Mouse (Mus musculus): ENCODE measurements at regions not wholly inside any gene's neighbourhood (a gene's known extent, or its start where the extent isn't known, plus 50 kb on each side); places are given as distances from the start of the nearest gene placed in this dataset.

DNA sequence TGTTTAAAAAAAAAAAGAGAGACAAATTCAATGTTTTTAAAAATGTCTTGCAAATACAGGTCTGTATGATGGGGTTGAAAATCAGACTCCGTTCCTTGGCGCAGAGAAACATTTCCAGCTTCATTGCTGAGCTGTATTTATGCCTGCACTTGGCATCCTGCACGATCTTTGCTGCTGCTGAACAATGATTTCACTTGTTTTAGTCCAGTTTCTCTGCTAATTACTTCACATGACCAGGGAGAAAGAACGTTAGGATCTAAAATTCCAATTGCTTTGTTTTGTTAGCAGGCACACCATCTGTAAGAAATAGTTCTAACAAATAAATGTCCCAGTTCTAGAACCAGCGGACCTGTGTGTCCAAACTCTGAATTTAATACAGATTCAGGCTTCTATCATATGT lies 82.7 kb upstream of the Itprid2 start:
- Histone ChIP-seq H3K27me3 (ENCODE audit: insufficient read depth, low read length) (peaks cover 14% of the 10 kb centered on the region), H3K4me3 (ENCODE audit: low read depth, low read length) (no peak overlapping the region), H3K36me3 (replicated peaks) (no peaks in the 10 kb centered on the region), H3K4me1 (ENCODE audit: insufficient read depth, low read depth, low read length) (no peaks in the 10 kb centered on the region), H3K9me3 (replicated peaks) (no peaks in the 10 kb centered on the region)
- ATAC-seq (ENCODE audit: extremely low read depth, insufficient number of reproducible peaks, low FRiP score, poor library complexity, severe bottlenecking) (no peak), DNase-seq (ENCODE audit: low spot score) (no peak)
- no peak for TF ChIP-seq TAL1 (conservative IDR thresholded peaks at IDR 0.05; ENCODE audit: low read depth, low read length)
- TF ChIP-seq CTCF (IDR thresholded peaks at IDR 0.05; ENCODE audit: low read depth, low read length) = no peak
- TF ChIP-seq GATA2 (IDR thresholded peaks at IDR 0.05; ENCODE audit: borderline replicate concordance, low read depth, low read length) = no peak

- DNase-seq (ENCODE audit: low spot score) (no peak), ATAC-seq (ENCODE audit: extremely low read depth, insufficient number of reproducible peaks, low FRiP score, poor library complexity, severe bottlenecking) (no peak)
- Histone ChIP-seq H3K36me3 (replicated peaks) (no peaks in the 10 kb centered on the region), H3K9me3 (replicated peaks) (no peaks in the 10 kb centered on the region), H3K4me3 (ENCODE audit: low read depth, low read length) (no peak overlapping the region), H3K27me3 (ENCODE audit: insufficient read depth, low read length) (peaks cover 5% of the 10 kb centered on the region; the same call in 1 of the 2 replicates), H3K4me1 (ENCODE audit: insufficient read depth, low read depth, low read length) (no peaks in the 10 kb centered on the region)
- TF ChIP-seq CTCF (IDR thresholded peaks at IDR 0.05; ENCODE audit: low read depth, low read length) (no peak), GATA2 (IDR thresholded peaks at IDR 0.05; ENCODE audit: borderline replicate concordance, low read depth, low read length) (no peak), TAL1 (conservative IDR thresholded peaks at IDR 0.05; ENCODE audit: low read depth, low read length) (no peak), GATA1 (IDR thresholded peaks at IDR 0.05; ENCODE audit: borderline replicate concordance, low read length) (no peak), POLR2AphosphoS5 (IDR thresholded peaks at IDR 0.05; ENCODE audit: insufficient replicate concordance, low read depth, low read length) (no peak)
These were observed 79.8 kb upstream of the Itprid2 start for GRCm38 (mm10) chr2:79555395-79555794.

GRCm38 (mm10) chr2:79557361-79557760 lies 77.8 kb upstream of the Itprid2 start:
- Histone ChIP-seq H3K4me3 (ENCODE audit: low read depth, low read length) (no peak overlapping the region), H3K36me3 (replicated peaks) (no peaks in the 10 kb centered on the region), H3K27me3 (ENCODE audit: insufficient read depth, low read length) (0 out of 2 replicates have a peak, but pooled peaks cover 2% of the 10 kb centered on the region), H3K4me1 (ENCODE audit: insufficient read depth, low read depth, low read length) (no peaks in the 10 kb centered on the region), H3K9me3 (replicated peaks) (no peaks in the 10 kb centered on the region)
- ATAC-seq (ENCODE audit: extremely low read depth, insufficient number of reproducible peaks, low FRiP score, poor library complexity, severe bottlenecking) = no peak
- DNase-seq (ENCODE audit: low spot score) = no peak
- TF ChIP-seq GATA2 (IDR thresholded peaks at IDR 0.05; ENCODE audit: borderline replicate concordance, low read depth, low read length) = no peak
- no peak for TF ChIP-seq CTCF (IDR thresholded peaks at IDR 0.05; ENCODE audit: low read depth, low read length)
- no peak for TF ChIP-seq GATA1 (IDR thresholded peaks at IDR 0.05; ENCODE audit: borderline replicate concordance, low read length)
- no peak for TF ChIP-seq POLR2AphosphoS5 (IDR thresholded peaks at IDR 0.05; ENCODE audit: insufficient replicate concordance, low read depth, low read length)
- no peak for TF ChIP-seq TAL1 (conservative IDR thresholded peaks at IDR 0.05; ENCODE audit: low read depth, low read length)

GRCm38 (mm10) chr2:79566280-79566933 lies 68.7 kb upstream of the Itprid2 start:
- TF ChIP-seq GATA1 (IDR thresholded peaks at IDR 0.05; ENCODE audit: borderline replicate concordance, low read length) = no peak
- no peak for TF ChIP-seq TAL1 (conservative IDR thresholded peaks at IDR 0.05; ENCODE audit: low read depth, low read length)
- no peak for TF ChIP-seq GATA2 (IDR thresholded peaks at IDR 0.05; ENCODE audit: borderline replicate concordance, low read depth, low read length)
- TF ChIP-seq CTCF (IDR thresholded peaks at IDR 0.05; ENCODE audit: low read depth, low read length) = no peak
- no peak for TF ChIP-seq POLR2AphosphoS5 (IDR thresholded peaks at IDR 0.05; ENCODE audit: insufficient replicate concordance, low read depth, low read length)
- Histone ChIP-seq H3K4me1 (ENCODE audit: insufficient read depth, low read depth, low read length) (no peaks in the 10 kb centered on the region), H3K4me3 (ENCODE audit: low read depth, low read length) (no peak overlapping the region), H3K9me3 (replicated peaks) (no peaks in the 10 kb centered on the region), H3K36me3 (replicated peaks) (no peaks in the 10 kb centered on the region), H3K27me3 (ENCODE audit: insufficient read depth, low read length) (peaks cover 5% of the 10 kb centered on the region; the same call in 1 of the 2 replicates)
- ATAC-seq (ENCODE audit: extremely low read depth, insufficient number of reproducible peaks, low FRiP score, poor library complexity, severe bottlenecking) (peak; percentile 64), DNase-seq (ENCODE audit: low spot score) (no peak)

DNA sequence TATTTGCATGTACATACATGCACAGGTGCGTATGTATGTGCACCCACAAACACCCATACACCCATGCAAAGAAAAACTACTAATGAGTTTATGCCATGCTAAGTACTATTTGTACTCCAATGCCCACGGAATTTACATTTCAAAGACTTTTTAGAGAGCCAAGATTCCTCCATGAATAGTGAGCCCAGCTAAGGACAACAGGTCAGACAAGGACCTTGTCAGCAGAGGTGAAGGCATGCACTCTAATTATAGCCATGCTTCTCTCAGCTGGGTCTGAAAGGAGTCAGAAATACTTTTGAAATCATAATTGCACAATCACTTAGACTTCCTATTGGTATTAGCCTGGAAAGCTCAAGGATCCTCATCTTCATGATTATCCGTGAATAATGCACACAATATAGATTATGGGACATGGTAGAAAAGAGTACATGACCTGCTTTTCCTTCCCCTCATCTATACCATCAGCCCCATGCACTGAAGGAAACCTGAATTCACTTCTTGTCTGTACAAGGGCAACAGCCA lies 67.7 kb upstream of the Itprid2 start:
- H3K4me1 ChIP-seq (ENCODE audit: insufficient read depth, low read depth, low read length) = peaks cover 5% of the 10 kb centered on the region; the same call in 1 of the 2 replicates
- TF ChIP-seq GATA2 (IDR thresholded peaks at IDR 0.05; ENCODE audit: borderline replicate concordance, low read depth, low read length) (no peak), TAL1 (conservative IDR thresholded peaks at IDR 0.05; ENCODE audit: low read depth, low read length) (no peak), GATA1 (IDR thresholded peaks at IDR 0.05; ENCODE audit: borderline replicate concordance, low read length) (no peak), CTCF (IDR thresholded peaks at IDR 0.05; ENCODE audit: low read depth, low read length) (no peak), POLR2AphosphoS5 (IDR thresholded peaks at IDR 0.05; ENCODE audit: insufficient replicate concordance, low read depth, low read length) (no peak)
- no peak overlapping the region for H3K4me3 ChIP-seq (ENCODE audit: low read depth, low read length)
- no peaks in the 10 kb centered on the region for H3K9me3 ChIP-seq (replicated peaks)
- H3K27me3 ChIP-seq (ENCODE audit: insufficient read depth, low read length) = peaks cover 5% of the 10 kb centered on the region; the same call in 1 of the 2 replicates
- DNase-seq (ENCODE audit: low spot score) = no peak
- ATAC-seq (ENCODE audit: extremely low read depth, insufficient number of reproducible peaks, low FRiP score, poor library complexity, severe bottlenecking) = no peak
- no peaks in the 10 kb centered on the region for H3K36me3 ChIP-seq (replicated peaks)

DNA sequence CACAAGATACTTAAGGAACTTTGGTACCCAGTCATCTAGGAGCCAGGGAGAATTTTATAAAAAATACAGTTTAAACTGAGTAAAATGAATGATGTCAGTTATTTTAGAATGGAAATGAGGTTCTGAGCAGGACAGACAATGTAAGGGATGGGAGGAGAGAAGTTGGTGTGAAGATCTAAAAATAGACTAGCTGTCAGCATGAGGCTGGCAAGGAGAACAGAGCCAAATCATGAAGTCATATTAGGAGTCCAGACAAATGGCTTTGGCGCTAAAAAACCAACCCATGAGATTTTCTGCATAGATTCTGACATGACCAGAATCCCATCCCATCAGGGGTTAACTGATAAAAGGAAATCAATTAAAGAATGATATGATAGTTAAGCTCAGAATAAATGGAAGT lies 65.5 kb upstream of the Itprid2 start:
- Histone ChIP-seq H3K36me3 (replicated peaks) (no peaks in the 10 kb centered on the region), H3K4me3 (ENCODE audit: low read depth, low read length) (no peak overlapping the region), H3K4me1 (ENCODE audit: insufficient read depth, low read depth, low read length) (peaks cover 5% of the 10 kb centered on the region; the same call in 1 of the 2 replicates), H3K27me3 (ENCODE audit: insufficient read depth, low read length) (peaks cover 5% of the 10 kb centered on the region; the same call in 1 of the 2 replicates), H3K9me3 (replicated peaks) (no peaks in the 10 kb centered on the region)
- no peak for ATAC-seq (ENCODE audit: extremely low read depth, insufficient number of reproducible peaks, low FRiP score, poor library complexity, severe bottlenecking)
- no peak for DNase-seq (ENCODE audit: low spot score)
- TF ChIP-seq TAL1 (conservative IDR thresholded peaks at IDR 0.05; ENCODE audit: low read depth, low read length) (no peak), CTCF (IDR thresholded peaks at IDR 0.05; ENCODE audit: low read depth, low read length) (no peak), POLR2AphosphoS5 (IDR thresholded peaks at IDR 0.05; ENCODE audit: insufficient replicate concordance, low read depth, low read length) (no peak), GATA2 (IDR thresholded peaks at IDR 0.05; ENCODE audit: borderline replicate concordance, low read depth, low read length) (no peak), GATA1 (IDR thresholded peaks at IDR 0.05; ENCODE audit: borderline replicate concordance, low read length) (no peak)
